Mouse (Mus musculus) testis, adult 2 months (tissue): ENCODE data around the gene Grid1. TPM values are rescaled to one million over a fixed set of nuclear protein-coding genes. Genes with fewer than 3 reads are reported as not detected.

Experiments used
- H3K27ac ChIP-seq: fragments of 200-500 bp; 2 replicates; pipeline ENCODE4 v1.5.1; 2012; ENCODE audit warnings: low read depth, low read length; ENCODE audit not compliant: control insufficient read depth, insufficient read depth
- H3K27me3 ChIP-seq: fragments of 200-500 bp; 2 replicates; pipeline ENCODE4 v1.6.1; 2012; ENCODE audit warnings: mild to moderate bottlenecking, low read length, moderate library complexity; ENCODE audit not compliant: control insufficient read depth, insufficient read depth
- H3K36me3 ChIP-seq: fragments of 200-500 bp; 2 replicates; pipeline ENCODE4 v1.6.1; 2012; ENCODE audit warnings: mild to moderate bottlenecking, low read length; ENCODE audit not compliant: control insufficient read depth, insufficient read depth
- H3K4me1 ChIP-seq: fragments of 200-500 bp; 2 replicates; pipeline ENCODE4 v1.6.1; 2012; ENCODE audit warnings: low read length; ENCODE audit not compliant: control insufficient read depth, insufficient read depth
- H3K4me3 ChIP-seq: fragments of 200-500 bp; 2 replicates; pipeline ENCODE4 v1.5.1; 2012; ENCODE audit warnings: low read depth, mild to moderate bottlenecking, low read length, moderate library complexity, mixed read lengths; ENCODE audit not compliant: control insufficient read depth
- CTCF ChIP-seq: fragments of 200-500 bp; IDR thresholded peaks from 2 replicates; pipeline ENCODE4 v1.5.1; 2012; ENCODE audit warnings: low read depth, mild to moderate bottlenecking, inconsistent platforms, low read length, moderate library complexity; ENCODE audit not compliant: control insufficient read depth, insufficient read depth, insufficient replicate concordance
- POLR2A ChIP-seq: fragments of 200-500 bp; IDR thresholded peaks from 2 replicates; pipeline ENCODE4 v1.6.1; 2012; ENCODE audit warnings: low read depth, mild to moderate bottlenecking, inconsistent platforms, low read length, moderate library complexity; ENCODE audit not compliant: control insufficient read depth
- polyA plus RNA-seq: library from polyadenylated mRNA; depleted of rRNA; stranded (reverse); fragments of >200 nt; gene quantifications from 2 replicates; pipeline ENCODE4 v1.2.3, GENCODE M21; 2012

Gene Grid1
- polyA plus RNA-seq, 1 experiment, result 1.4 TPM

DNA sequence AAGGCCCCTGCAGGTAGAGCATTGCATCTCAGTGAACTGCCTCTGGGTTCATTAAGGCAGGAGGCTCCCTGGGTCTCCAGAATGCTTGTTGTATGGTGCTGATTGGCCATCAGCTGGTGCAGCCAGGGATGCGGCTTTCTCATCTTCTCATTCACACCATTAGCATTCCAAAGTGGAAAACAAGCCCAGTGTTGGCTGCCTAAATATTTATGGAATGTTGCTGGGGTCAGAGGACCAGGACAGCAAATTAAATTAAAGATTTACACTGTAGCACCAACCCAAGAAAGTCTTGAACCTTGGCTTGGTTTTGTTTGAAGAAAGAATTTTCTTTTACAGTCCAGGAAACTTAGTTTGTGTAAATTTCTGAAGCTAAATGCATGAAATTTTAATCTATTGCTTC lies 97.2 kb downstream of the Grid1 start:
- TF ChIP-seq CTCF (no peak), POLR2A (no peak)
- no peak overlapping the region for H3K4me3 ChIP-seq
- no peaks in the 10 kb centered on the region for H3K27me3 ChIP-seq
- H3K4me1 ChIP-seq, result peaks cover 5% of the 10 kb centered on the region
- H3K36me3 ChIP-seq, result no peaks in the 10 kb centered on the region
- no peak overlapping the region for H3K27ac ChIP-seq

DNA sequence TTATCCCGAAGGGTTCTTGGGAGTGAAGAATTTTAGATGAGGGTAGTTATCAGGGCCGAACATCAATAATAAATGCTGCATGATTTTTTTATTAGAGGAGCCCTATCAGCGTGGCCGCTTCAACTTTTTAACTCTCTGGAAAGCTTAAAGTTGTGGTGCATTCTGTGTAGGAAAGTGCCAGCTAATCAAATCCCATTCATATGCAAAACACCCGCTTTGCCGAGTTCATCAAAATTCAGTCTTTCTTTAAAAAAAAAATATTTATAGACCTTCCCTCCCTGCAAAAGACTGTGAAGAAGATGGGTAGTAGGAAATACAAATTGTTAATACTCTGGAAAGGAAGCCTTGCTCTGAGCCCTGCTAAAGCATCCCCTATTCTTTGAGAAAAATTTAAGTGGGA lies 99.3 kb downstream of the Grid1 start:
- Histone ChIP-seq H3K27me3 (no peaks in the 10 kb centered on the region), H3K36me3 (no peaks in the 10 kb centered on the region), H3K4me3 (no peak overlapping the region), H3K4me1 (peaks cover 5% of the 10 kb centered on the region), H3K27ac (no peak overlapping the region)
- TF ChIP-seq CTCF (no peak), POLR2A (no peak)

DNA sequence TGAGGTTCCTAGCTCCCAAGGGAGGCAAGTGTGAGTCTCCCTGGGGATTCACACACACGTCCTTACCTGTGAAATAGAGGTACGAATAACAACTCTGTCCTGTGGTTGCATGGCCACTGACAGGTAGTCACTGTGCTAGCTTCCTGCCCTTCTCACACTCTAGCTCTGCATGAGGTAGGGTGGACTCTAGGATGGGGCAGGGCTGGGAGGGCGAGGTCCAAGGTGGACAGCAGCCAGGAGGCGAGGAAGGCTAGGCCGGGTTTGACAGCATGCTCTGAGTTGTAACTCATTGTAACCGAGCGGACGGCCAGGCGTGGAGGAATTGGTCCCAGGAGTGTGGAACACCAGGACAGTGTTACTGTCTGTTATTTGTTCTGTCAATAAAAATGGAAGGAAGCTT lies 101.4 kb downstream of the Grid1 start:
- TF ChIP-seq CTCF, result no peak
- no peak for TF ChIP-seq POLR2A
- Histone ChIP-seq H3K36me3 (no peaks in the 10 kb centered on the region), H3K4me3 (no peak overlapping the region), H3K27me3 (no peaks in the 10 kb centered on the region), H3K27ac (no peak overlapping the region), H3K4me1 (peaks cover 5% of the 10 kb centered on the region)

DNA sequence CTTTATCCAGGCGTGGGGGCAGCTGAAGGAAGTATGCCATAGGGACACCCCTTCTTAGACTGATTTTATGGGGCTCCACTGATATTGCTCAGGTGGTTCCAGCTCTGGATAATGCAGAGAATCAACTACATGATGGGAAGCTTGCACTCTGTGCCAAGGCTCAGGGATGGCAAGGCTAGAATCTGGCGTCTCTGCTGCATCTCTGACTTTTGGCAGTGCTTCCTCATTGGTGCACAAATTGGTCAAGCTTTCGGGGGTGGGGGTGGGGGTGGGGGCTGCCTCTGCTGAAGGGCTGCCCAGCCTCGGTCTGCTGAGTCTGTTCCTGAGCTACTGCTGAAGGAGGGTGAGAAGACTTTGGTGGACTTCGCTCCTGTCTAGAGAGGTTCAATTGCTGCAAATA lies 105.1 kb downstream of the Grid1 start:
- TF ChIP-seq CTCF, result no peak
- no peak for TF ChIP-seq POLR2A
- Histone ChIP-seq H3K27me3 (no peaks in the 10 kb centered on the region), H3K36me3 (no peaks in the 10 kb centered on the region), H3K4me1 (no peaks in the 10 kb centered on the region; the same call in 1 of the 2 replicates), H3K4me3 (no peak overlapping the region), H3K27ac (no peak overlapping the region)

DNA sequence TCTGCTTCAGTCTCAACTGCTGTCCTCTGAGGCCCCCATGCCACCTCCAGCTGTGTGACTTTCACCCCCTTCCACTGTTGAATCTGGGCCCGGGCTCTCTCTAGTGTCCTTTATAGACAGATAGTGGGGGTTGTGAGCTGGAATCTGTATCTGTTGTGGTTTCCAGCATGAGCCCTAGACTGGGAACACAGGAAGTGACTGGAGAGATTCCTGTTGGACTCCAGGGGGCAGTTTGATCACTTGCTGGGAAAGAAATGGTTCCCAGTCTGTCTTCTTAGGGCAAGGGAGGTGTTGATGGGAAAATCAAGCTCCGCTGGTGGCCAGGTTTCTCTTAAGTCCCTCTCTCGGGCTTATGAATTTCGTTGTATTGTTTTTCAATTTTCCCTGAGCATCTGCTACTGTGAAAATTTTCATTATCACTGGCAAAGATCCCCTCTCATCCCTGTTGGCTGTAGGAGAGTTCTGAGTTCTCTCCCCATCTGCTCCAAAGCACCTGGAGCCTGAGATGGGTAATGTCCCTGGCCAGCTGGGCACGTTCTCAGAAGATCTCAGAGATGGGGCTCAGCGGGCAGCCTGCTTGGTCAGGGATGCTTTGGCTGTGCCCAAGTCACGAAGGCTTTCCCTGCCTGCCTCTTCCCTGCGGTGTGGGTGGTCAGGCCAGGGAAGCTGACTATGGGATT lies 110.3 kb downstream of the Grid1 start:
- Histone ChIP-seq H3K4me1 (peaks cover 3% of the 10 kb centered on the region; the same call in 1 of the 2 replicates), H3K27ac (no peak overlapping the region), H3K36me3 (no peaks in the 10 kb centered on the region), H3K27me3 (no peaks in the 10 kb centered on the region), H3K4me3 (no peak overlapping the region)
- no peak for TF ChIP-seq POLR2A
- TF ChIP-seq CTCF, result no peak

DNA sequence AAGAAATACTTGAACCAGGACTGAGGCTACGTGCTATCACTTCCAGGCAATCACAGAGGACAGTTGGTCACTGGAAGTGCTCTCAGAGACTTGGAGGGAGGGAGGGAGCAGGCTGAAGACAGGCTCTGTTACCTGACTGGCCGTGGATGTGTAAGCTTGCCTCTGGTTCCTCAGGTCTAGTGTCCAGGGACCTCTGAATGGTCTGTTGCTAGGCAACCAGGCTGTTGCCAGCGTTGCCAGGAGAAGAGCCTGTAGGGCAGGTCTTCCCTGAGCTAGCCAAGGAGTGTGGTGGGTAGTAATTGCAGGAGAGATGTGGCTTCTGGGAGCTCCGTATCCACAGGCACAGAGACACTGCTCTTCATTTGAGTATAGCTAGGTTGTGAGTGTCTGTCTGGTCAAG lies 113.3 kb downstream of the Grid1 start:
- Histone ChIP-seq H3K4me1 (peaks cover 3% of the 10 kb centered on the region; the same call in 1 of the 2 replicates), H3K4me3 (no peak overlapping the region), H3K27me3 (no peaks in the 10 kb centered on the region), H3K36me3 (no peaks in the 10 kb centered on the region), H3K27ac (no peak overlapping the region)
- TF ChIP-seq CTCF (no peak), POLR2A (no peak)

DNA sequence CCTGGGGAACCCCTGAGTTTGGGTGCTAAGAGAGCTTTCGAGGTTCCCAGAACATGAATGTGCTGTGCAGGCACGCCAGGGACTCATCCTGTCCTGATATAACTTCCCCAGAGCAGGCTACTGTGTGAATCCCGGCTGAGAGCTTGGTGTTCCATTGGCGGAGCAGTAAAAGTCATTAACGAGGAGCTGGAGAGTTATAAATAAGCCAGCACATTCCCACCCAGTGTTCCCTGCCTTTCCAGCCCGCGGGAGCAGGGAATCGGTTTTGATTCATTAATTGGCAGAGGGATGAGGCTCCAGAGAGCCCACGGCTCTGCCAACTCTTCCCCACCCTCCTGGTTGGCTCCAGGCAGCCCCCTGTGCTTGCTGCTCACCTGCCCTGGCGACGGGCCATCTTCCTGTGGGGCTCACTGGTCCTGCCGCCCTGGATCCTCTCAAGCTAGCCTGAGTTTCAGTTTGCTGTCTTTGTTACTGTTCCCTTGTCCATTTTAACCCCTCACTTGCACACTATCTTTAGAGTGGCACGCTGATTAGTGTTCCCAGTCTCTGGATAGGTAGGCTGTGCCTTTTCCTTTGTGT lies 116.4 kb downstream of the Grid1 start:
- H3K27me3 ChIP-seq, result no peaks in the 10 kb centered on the region
- no peak overlapping the region for H3K4me3 ChIP-seq

More for the DNA sequence above, 116.4 kb downstream of the Grid1 start:
- TF ChIP-seq POLR2A, result no peak
- no peak for TF ChIP-seq CTCF
- Histone ChIP-seq H3K36me3 (no peaks in the 10 kb centered on the region), H3K27ac (no peak overlapping the region), H3K4me1 (peaks cover 3% of the 10 kb centered on the region; the same call in 1 of the 2 replicates)
